Mouse (Mus musculus): Measurements from ENCODE around the gene Mrpl43. TPM values are rescaled to one million over a fixed set of nuclear protein-coding genes. Genes with fewer than 3 reads are reported as not detected.

The Mrpl43 gene
- polyA plus RNA-seq (2015; fragmentation: Nextera tagmentation; extraction: Ambion mirVana), result 78.9 and 79.9 TPM in 2 replicates

GRCm38 (mm10) chr19:45005957-45006712, at the start of gene Mrpl43:
TSS of gene Mrpl43 (minus strand) at chr19:45006442.
- Histone ChIP-seq H3K9ac (ENCODE audit: low read depth, low read length) (peak within 1 kb of the TSS; percentile 85), H3K4me2 (ENCODE audit: low read length) (peak within 1 kb of the TSS; percentile 68), H3K4me3 (replicated peaks; ENCODE audit: low read depth, low read length) (peak within 1 kb of the TSS; percentile 89), H3K27ac (peak within 1 kb of the TSS; percentile 81), H3K27me3 (ENCODE audit: insufficient read depth, low read length) (no peaks in the 10 kb centered on the region), H3K36me3 (ENCODE audit: insufficient read depth, low read length) (0 out of 2 replicates have a peak, but pooled peaks cover 21% of the 10 kb centered on the region), H3K4me1 (replicated peaks; ENCODE audit: insufficient read depth, low read length) (peaks cover 9% of the 10 kb centered on the region), H3K9me3 (replicated peaks; ENCODE audit: low read length) (no peaks in the 10 kb centered on the region)
- 2% methylated on average over 82 of the region's 82 CpGs for WGBS
- TF ChIP-seq CTCF (IDR thresholded peaks at IDR 0.05; ENCODE audit: low read depth), result no peak
- ATAC-seq (replicated peaks; ENCODE audit: low FRiP score, low read depth), result peak; percentile 90
- DNase-seq (ENCODE audit: low spot score), result peak; percentile 97

DNA sequence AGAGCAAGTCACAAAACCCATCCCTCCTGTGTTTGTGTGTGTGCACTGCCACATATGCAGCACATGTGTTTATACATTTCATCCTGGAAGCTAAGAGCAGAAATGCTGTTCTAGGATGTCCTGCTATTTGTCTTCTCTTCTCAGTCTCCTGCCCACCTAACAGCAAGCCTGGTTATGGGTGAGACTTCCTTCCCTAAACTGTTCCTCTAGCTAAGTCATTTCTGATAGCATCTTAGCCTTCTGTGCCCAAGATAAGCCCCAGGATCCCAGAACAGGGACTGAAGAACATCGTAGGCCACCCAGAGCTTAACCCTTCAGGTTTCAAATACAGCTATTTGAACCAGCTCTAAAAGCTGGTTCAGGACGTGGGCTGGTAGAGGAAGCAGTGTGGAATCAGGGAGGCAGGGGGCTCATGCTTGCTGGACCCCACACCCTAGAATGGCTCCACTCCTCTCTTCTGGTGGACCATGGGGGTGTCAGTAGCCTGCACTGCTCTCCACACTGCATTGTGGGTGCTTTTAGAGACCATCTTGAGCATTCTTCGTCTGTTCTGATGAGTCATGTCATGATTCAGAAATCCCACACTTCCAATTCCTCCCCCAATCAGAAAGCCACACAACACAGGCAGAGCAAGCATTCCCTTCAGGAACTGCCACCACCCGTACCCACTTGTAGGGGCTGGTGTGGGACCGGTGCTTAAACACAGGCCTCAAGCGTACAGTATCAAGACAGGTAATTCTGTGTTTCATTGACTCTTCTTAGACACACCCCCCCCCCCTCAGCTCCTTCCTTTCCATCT, 48.8 kb upstream of the Mrpl43 start:
- Histone ChIP-seq H3K4me2 (ENCODE audit: low read length) (no peak overlapping the region), H3K27ac (no peak overlapping the region), H3K4me1 (replicated peaks; ENCODE audit: insufficient read depth, low read length) (peaks cover 13% of the 10 kb centered on the region), H3K9me3 (replicated peaks; ENCODE audit: low read length) (no peaks in the 10 kb centered on the region), H3K36me3 (ENCODE audit: insufficient read depth, low read length) (peaks cover 17% of the 10 kb centered on the region; the same call in 1 of the 2 replicates), H3K4me3 (replicated peaks; ENCODE audit: low read depth, low read length) (no peak overlapping the region), H3K27me3 (ENCODE audit: insufficient read depth, low read length) (no peaks in the 10 kb centered on the region), H3K9ac (ENCODE audit: low read depth, low read length) (no peak overlapping the region)
- TF ChIP-seq CTCF (IDR thresholded peaks at IDR 0.05; ENCODE audit: low read depth), result no peak
- DNase-seq (ENCODE audit: low spot score) (no peak), ATAC-seq (replicated peaks; ENCODE audit: low FRiP score, low read depth) (no peak)
- 80% methylated on average over 6 of the region's 6 CpGs for whole genome bisulfite sequencing

GRCm38 (mm10) chr19:45053451-45053850, 47.2 kb upstream of the Mrpl43 start:
- no peak for TF ChIP-seq CTCF (IDR thresholded peaks at IDR 0.05; ENCODE audit: low read depth)
- no peak overlapping the region for H3K9ac ChIP-seq (ENCODE audit: low read depth, low read length)
- ATAC-seq (replicated peaks; ENCODE audit: low FRiP score, low read depth) (no peak), DNase-seq (ENCODE audit: low spot score) (no peak)
- WGBS, result 77% methylated on average over 8 of the region's 8 CpGs
- H3K4me3 ChIP-seq (replicated peaks; ENCODE audit: low read depth, low read length), result no peak overlapping the region
- H3K36me3 ChIP-seq (ENCODE audit: insufficient read depth, low read length), result peaks cover 24% of the 10 kb centered on the region; the same call in 1 of the 2 replicates
- H3K4me1 ChIP-seq (replicated peaks; ENCODE audit: insufficient read depth, low read length), result peaks cover 13% of the 10 kb centered on the region
- H3K9me3 ChIP-seq (replicated peaks; ENCODE audit: low read length), result no peaks in the 10 kb centered on the region
- H3K27me3 ChIP-seq (ENCODE audit: insufficient read depth, low read length), result no peaks in the 10 kb centered on the region
- H3K4me2 ChIP-seq (ENCODE audit: low read length), result no peak overlapping the region
- no peak overlapping the region for H3K27ac ChIP-seq

DNA sequence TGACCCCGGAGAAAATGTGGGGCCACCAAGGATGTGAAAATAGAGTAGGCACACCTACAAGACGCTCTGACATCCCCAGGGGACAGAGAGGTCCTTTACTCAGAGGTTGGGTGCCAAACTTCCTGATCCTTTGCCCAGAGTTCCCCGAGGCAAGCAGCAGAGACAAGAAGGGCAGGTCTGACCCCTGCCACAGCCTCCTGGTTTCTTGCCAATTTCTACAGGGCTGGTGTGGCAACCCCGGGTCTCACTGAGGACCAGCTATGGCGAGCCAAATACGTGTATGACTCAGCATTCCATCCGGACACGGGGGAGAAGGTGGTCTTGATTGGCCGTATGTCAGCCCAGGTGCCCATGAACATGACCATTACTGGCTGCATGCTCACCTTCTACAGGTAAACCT, 43.3 kb upstream of the Mrpl43 start:
- WGBS, result 81% methylated on average over 9 of the region's 9 CpGs
- no peak for TF ChIP-seq CTCF (IDR thresholded peaks at IDR 0.05; ENCODE audit: low read depth)
- Histone ChIP-seq H3K9me3 (replicated peaks; ENCODE audit: low read length) (no peaks in the 10 kb centered on the region), H3K4me1 (replicated peaks; ENCODE audit: insufficient read depth, low read length) (peaks cover 14% of the 10 kb centered on the region), H3K27ac (no peak overlapping the region), H3K36me3 (ENCODE audit: insufficient read depth, low read length) (peaks cover 24% of the 10 kb centered on the region; the same call in 1 of the 2 replicates), H3K9ac (ENCODE audit: low read depth, low read length) (no peak overlapping the region), H3K4me3 (replicated peaks; ENCODE audit: low read depth, low read length) (no peak overlapping the region), H3K4me2 (ENCODE audit: low read length) (no peak overlapping the region), H3K27me3 (ENCODE audit: insufficient read depth, low read length) (0 out of 2 replicates have a peak, but pooled peaks cover 2% of the 10 kb centered on the region)
- DNase-seq (ENCODE audit: low spot score), result no peak
- ATAC-seq (replicated peaks; ENCODE audit: low FRiP score, low read depth), result no peak

DNA sequence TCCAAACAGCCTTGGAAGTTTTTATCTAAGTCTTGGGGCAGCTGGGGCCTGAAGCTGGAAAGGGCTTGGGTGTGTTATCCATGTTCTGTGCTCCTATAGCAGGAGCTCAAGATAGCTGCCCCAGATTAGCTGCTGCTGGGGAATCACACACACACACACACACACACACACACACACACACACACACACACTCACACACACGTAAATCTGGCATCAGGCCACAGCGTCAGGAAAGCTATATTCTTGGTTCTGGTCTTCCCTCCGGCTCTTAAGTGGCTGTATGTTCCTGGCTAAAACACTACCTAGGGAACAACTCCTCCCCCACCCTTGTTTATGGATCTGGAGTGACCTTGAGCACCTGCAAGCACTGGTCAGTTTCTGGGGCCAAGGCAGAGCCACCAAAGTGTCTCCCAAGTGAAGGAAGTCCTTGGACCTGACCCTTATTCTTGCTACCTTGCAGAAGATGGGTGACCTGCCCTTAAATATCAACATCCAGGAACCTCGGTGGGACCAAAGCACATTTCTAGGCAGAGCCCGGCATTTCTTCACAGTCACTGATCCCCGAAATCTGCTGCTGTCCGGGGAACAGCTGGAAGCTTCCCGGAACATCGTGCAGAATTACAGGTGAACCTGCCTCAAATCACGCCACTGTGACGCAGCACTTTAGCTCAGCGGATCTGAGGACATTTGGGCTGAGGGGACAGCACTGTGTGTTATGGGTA, 42.6 kb upstream of the Mrpl43 start:
- peak overlapping the region; percentile 91 for H3K4me2 ChIP-seq (ENCODE audit: low read length)
- DNase-seq (ENCODE audit: low spot score), result no peak
- peak overlapping the region; percentile 93 for H3K27ac ChIP-seq
- no peak for ATAC-seq (replicated peaks; ENCODE audit: low FRiP score, low read depth)
- H3K4me1 ChIP-seq (replicated peaks; ENCODE audit: insufficient read depth, low read length), result peaks cover 14% of the 10 kb centered on the region
- no peak for TF ChIP-seq CTCF (IDR thresholded peaks at IDR 0.05; ENCODE audit: low read depth)
- WGBS, result 70% methylated on average over 12 of the region's 12 CpGs
- H3K4me3 ChIP-seq (replicated peaks; ENCODE audit: low read depth, low read length), result peak overlapping the region; percentile 52
- H3K9ac ChIP-seq (ENCODE audit: low read depth, low read length), result no peak overlapping the region
- 0 out of 2 replicates have a peak, but pooled peaks cover 4% of the 10 kb centered on the region for H3K27me3 ChIP-seq (ENCODE audit: insufficient read depth, low read length)
- no peaks in the 10 kb centered on the region for H3K9me3 ChIP-seq (replicated peaks; ENCODE audit: low read length)
- H3K36me3 ChIP-seq (ENCODE audit: insufficient read depth, low read length), result peaks cover 20% of the 10 kb centered on the region; the same call in 1 of the 2 replicates
